Mouse (Mus musculus): ENCODE measurements around the gene Alox12.

Gene Alox12

GRCm38 (mm10) chr11:70254931-70255531, at the start of gene Alox12:
TSS of gene Alox12 (minus strand) at chr11:70255353.
- DNase-seq: peak; percentile 19

DNA sequence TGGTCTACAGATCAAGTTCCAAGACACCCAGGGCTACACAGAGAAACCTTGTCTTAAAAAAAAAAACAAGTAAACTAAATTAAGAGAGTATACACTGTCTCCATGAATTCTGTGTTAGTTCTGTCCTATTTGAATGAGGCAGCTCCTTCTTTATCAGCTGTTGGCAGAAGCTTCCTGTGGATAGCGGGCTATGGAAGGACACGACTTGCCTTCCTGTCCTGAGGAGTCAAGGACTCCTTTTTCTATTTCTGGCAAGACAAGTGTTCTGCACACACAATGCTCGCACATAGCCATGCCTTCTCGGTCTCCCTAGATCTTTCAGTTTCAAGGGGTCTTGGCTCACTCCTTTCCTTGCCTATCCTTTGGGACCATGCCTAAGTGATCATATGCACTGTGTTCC, 47.1 kb upstream of the Alox12 start:
- DNase-seq: no peak

DNA sequence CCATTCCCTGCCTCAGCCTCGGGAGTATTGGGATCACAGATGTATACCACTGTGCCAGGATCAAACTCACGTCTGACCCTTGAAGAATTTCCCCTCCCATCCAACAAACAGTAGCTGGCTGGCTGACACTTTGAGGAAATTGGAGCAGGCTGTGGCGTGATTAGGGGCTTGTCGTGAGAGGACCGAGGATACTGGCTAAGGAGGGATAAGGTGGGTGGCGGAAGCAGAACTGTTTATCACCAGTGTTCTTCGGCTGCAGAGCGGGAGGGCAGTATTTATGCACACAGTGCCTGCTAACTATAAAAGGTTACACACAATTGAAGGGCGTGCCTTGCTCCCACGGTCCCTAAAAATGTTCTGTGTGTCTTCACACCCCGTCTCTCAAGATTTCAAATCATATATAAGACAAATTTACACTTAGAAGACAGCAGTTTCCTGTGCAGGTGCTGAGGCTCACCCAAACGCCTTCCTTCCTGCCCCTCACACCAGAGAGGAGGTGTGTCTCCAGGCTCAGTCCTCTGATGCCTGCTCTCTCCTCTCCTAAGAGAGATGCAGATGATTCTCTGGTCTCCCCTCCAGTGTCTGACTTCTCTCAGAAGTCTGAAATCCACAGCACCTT, 42.8 kb upstream of the Alox12 start:
- peak; percentile 27 for DNase-seq

DNA sequence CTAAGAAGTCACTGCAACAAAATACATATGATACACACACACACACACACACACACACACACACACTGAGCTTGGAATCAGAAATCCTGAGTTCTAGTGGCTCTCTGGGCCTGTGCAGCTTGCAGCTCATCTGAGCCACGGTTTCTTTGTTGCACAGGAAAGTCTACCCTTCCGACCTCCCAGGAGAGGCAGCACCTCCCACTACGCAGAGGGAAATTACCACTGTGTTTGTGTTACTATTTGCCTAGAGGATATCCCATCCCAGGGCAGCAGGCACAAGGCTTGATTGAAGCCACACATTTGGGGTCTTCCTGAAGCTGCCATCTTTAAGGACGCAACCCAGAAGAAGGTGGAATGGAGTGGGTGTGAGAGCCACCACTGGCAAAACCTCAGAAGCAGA, 42.3 kb upstream of the Alox12 start:
- DNase-seq: no peak

- DNase-seq: no peak
Observed at GRCm38 (mm10) chr11:70293881-70294280, 38.7 kb upstream of the Alox12 start.

- DNase-seq: no peak
Observed at GRCm38 (mm10) chr11:70291235-70291634, 36.1 kb upstream of the Alox12 start.

- DNase-seq: no peak
Observed at GRCm38 (mm10) chr11:70289236-70289635, 34.1 kb upstream of the Alox12 start.

DNA sequence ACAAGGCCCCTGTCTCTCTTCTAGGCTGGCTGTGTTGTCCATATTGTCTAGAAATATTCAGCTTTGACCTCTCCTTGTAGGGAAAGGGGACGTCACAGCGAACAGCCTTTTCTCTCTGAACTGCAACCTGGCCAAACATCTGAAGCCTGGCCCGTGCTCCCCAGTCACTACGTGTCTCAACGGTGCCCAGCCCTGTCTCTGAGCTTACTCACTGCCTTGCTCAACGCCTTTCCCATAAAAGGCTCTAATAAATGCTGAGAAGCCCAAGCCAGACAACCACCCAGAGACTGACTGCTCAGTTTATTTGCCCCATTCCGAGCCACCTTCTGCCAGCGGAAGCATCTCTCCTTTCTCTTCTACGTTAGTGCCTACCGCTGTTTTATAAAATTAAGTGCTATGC, 32.9 kb upstream of the Alox12 start:
- DNase-seq: no peak

DNA sequence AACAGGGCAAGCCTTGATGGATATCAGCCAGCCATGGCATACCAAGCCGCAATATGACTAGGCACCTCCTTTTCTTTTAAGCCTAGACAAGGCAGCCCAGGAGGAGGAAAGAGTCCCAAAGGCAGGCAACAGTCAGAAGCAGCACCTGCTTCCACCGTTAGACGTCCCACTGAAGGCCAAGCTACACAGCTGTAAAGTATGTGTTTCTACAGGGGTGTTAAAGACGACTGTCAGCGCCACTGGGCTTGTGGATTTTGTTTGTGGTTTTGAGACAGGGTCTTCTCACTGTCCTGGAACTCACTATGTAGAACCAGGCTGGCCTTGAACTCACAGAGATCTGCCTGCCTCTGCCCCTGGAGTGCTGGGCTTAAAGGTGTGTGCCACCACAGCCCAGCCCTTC, 30.5 kb upstream of the Alox12 start:
- DNase-seq: no peak

DNA sequence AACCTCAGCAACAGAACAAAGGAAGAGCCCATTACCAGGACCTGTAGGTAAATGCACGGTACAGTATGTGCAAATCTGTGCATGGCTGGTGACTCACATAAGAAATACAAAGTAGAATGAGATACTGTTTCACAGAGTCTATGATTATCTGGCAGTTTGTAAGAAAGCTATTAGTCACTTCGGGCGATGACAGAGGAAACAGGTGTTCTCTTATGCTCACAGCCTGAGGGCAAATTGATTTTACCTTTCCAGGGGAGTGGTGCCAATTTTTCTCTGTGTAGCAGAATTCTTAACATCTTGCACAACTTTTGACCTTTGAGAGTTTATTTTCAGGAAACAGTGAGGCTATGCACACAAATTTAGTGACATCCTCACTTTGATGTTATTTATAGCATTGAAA, 29.6 kb upstream of the Alox12 start:
- no peak for DNase-seq

- no peak for DNase-seq
Observed at GRCm38 (mm10) chr11:70283666-70284065, 28.5 kb upstream of the Alox12 start.

DNA sequence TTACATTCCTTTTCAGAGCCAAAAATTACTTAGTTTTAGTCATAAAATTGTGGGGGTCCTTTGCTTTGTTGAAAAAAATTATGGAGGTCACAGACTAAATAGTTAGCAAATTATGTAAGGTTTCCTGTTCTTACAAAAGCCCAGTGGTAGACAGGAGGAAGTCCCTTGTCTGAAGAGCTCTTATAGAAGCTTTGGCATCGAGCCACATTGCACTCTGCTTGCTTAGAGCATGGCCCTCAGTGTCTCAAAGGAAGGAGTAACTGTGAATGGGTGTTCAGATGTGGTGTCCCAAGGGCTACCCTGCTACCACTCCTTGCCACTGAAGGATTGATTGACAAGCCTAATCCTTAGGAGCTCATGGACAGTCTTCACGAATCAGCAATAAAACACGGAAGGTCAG, 25.3 kb upstream of the Alox12 start:
- no peak for DNase-seq

DNA sequence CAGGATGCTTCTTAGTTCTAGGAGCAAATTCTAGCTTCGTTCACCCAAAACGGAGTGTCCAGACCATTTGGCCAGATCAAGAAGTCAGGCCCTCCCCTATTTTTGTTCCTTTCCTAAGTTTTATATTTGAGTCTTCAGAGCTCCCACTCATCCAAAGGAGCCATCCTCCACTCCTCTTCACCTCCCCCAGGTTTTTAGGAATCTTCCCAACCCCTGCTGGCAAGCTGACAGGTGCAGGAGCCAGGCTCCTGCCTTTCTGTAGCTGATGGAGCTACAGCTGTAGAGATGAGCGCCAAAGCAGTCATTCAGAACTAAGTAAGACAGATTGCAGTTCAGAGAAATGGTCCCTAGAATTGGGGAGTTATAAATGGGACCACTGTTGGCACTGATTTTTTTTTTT, 23.8 kb upstream of the Alox12 start:
- no peak for DNase-seq

DNA sequence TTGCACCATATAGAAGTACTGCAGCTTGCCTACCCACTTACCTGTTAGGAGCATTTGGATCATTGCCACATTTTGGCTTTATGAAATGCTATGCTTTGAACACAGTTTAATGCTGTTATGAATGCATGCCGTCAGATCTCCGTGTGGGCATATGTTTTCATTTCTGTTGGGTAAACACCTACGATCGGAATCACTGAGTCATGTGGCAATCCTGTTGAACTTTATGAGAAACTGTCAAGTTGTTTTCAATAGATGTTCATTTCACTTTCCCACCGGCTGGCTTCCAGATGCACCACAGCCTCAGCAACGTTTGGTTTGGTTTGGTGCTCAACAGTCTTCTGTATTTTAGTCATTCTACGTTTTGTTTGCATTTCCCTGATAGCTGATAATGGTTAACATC, 16.5 kb upstream of the Alox12 start:
- DNase-seq: no peak

DNA sequence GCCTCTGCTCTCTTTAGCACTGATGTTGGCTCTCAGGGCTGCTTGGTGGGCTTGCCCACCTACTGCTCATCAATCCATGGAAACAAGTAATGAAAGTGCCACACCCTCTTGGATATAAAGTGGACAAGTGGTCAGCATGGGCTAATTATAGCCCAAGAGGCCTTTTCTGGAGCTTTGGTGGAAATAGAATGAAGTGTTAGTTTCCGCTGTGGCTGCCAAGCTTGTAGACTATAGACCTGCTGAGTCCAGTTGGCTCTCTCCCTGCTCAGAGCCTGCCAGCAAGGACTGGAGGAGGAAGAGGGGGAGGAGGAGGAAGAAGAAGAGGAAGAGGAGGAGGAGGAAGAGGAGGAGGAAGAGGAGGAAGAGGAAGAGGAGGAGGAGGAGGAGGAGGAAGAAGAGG, 11.3 kb upstream of the Alox12 start:
- DNase-seq: no peak

DNA sequence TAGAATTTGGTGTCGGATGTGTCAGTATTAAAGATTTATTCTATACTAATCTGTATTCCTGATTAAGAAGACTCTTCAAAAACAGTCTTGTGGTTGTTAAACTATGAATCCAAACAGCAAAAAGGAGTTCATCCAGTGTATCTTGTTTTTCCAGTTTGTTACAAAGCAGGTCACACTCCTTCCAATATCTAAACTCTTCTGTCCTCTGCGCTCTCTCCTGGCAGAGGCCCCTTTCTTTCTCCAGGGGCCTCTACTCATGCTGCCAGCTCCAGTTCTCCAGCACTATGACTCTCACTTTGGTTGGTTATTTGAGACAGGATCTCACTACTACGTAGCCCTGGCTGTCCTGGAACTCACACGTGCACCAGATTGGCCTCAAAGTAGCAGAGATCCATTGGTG, 10.7 kb upstream of the Alox12 start:
- DNase-seq: no peak

DNA sequence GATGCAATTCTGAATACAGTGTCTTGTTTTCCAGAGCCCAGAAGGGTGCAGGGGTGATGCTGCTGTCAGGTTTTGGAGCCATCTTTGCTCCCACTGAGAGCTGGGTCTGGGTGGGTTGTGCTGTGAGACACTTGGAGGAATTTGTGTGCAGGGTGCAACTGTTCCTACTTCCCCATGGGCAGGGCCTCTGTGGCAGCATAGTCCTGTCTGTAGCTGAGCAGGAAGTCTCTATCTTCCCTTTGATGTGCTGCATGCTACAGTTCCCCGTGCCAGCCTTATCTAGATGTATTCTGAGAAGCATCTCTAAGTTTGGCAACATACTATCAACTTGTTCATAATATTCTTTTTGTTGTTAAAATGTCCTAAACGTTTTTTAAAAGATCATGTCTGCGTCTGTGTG, 10.1 kb upstream of the Alox12 start:
- no peak for DNase-seq

DNA sequence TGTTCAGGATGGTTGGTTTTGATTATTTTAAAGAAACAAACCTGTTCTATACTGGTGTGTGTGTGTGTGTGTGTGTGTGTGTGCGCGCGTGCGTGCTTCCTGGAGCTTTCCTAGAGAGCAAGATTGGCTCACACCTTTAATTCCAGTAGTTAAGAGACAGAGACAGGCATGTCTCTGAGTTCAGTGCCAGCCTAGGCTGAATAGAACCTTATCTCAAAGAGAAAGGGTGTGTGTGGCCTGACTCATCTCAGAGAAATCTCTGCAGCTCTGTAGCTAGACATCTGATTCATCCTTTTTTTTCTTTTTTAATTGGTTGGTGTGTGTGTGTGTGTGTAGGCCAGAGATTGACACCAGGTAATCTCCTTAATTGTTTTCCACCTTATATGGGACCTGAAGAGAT, 3.9 kb upstream of the Alox12 start:
- no peak for DNase-seq

DNA sequence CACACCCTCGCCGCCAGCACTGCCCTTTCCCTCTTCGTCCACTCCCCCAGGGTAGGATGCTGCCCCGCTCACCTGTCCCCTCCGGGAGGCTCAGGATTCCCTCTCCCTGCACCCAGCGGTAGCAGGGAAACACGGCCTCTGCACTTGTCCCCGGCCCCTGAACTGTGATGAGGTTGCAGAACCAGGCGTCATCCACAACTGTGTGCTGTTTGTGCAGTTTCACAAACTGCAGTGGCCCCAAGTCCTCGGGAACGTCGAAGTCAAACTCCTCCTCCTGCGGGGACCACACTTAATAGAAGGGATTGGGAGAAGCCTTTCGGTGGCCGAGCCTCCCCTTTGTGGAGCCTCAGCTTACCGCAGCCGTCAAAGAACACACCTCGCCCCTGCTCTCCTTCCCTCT, 816 bp downstream of the Alox12 start:
- DNase-seq: no peak

- no peak for DNase-seq
Observed at GRCm38 (mm10) chr11:70251853-70252252, 3.3 kb downstream of the Alox12 start.

DNA sequence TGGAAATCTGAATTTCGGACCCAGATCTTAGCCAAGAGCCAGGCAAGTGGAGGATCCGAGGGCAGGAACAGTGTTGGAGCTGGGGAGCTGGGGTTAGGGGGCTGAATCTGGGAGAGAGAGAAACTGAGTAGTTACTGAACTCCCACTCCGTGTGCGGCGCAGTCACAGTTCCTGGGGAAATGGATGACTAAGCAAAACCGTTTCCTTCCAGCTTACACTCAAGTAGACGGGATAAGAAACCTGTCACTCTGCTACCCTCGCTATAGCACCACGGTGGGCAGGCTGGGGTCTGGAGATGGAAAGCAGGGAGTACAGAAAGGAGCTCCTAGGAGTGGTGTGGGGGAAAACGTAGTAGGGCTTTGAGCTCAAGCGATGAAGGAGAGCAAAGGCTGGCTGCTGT, 5.0 kb downstream of the Alox12 start:
- DNase-seq: no peak

DNA sequence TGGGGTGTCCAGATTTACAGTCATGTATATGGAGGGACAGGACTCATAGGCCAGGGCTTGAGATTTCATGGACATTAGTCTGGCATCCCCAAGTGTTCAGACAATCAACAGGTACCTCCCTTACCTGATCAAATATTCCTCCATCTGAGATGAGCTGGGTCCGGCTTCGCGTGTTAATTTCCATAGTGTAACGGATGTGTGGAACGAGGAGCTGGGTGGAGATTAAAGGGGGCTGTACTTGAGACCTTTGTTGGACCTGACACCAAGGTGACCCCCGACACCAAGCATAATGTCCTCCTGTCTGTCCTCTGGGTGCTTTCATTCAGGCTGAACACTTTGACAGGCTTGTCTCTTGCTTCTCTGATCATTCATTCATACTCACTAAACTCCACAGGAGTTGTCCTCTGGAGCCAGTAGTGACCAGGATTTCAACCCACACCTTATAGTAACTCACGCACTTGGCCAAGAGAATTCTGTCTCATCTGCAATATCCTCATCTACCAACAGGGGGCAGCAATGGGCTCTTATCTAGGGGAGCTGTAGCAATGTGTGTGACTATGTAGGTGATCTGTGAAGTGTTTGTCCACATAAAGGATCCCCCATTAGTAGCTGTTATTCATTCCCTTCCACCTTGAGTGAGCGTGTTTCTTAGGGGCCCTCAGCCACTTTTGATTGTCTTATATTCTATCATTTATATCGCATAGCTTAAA, 7.9 kb downstream of the Alox12 start:
- peak; percentile 73 for DNase-seq

DNA sequence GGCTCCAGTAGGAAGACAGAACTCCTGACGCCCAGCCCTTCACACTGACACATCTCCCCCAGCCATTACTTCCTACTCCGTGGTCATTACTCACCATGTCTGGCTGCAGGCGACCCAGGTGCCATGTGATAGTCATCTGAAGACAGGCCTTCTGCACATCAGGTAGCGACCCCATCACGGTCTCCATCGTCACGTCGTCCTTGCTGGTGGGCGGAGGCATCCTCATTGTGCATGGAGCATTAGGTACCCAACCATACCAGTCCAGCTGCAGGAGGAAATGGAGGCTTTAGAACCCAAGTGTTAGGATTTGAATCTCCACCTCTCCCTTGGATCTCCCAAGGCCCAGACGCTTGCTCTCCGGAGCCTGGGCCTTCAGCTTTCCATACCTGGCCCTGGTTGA, 12.6 kb downstream of the Alox12 start:
- DNase-seq: no peak

DNA sequence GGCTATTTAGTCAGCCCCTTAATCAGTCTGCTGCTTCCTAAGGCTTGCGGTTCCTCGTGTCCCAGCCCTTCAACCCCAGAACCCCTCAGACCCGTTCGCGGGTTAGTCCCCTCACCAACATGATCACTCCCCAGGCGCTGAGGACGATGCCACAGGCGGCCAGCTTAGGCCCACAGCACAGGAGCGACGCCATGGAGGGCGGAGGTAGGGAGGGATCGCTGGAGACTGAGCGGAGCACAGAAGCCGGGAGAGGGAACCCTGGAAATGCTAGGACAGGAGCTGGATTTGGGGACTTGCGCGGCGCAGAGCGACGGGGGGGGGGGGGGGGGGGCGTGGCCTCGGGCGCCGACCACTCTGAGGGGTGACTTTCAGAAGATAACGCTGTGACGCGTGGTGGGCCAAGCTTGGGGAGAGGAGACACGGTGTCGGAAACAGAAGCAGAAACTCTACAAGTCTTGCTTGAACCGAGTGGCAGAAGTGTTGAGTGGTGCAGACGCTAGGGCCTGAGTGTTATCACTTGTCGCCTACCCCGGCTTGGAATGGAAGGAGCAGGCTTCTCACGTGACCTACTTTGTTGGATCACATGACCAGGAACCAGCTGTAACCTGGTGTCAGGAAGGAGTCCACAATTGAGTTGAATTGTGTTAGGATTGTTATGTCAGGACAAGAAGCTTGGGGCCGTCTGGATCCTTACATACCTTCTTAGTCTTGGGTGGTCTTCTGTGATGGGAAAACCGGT, 15.4 kb downstream of the Alox12 start, which contains the start of the genes Gm21988 and Rnasek:
Gene Gm21988 (minus strand): TSS at position 290 of the 739 bp plus-strand sequence.
Gene Rnasek (minus strand): TSS at position 302 of the 739 bp plus-strand sequence.
- DNase-seq: peak; percentile 80

Data from liver (tissue).